Mouse (Mus musculus) effector memory CD4-positive, alpha-beta T cell, adult 5 months (primary cell): ENCODE data around the gene BC029722. TPM values are rescaled to one million over a fixed set of nuclear protein-coding genes. Genes with fewer than 3 reads are reported as not detected.

ENCODE experiments used
- polyA plus RNA-seq: library from polyadenylated mRNA; unstranded; fragments of 100-300 nt; shearing (Covaris generic); gene quantifications from one replicate; pipeline ENCODE4 v1.2.1, GENCODE M21; 2017

BC029722 gene
- polyA plus RNA-seq: 40.6 TPM

DNA sequence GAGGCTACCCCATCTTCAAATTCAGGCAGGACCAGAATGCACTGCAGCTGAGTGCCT lies at the start of gene BC029722:
Gene BC029722 (minus strand): TSS at position 35 of the 57 bp plus-strand sequence.

GRCm38 (mm10) chr2:155834732-155835131 lies 15.5 kb upstream of the BC029722 start, which contains the start of gene Fam83c:
Gene Fam83c, minus strand, starts transcription at chr2:155834854.

GRCm38 (mm10) chr2:155826630-155827424 lies 7.6 kb upstream of the BC029722 start, which contains the start of gene Eif6:
Gene Eif6, minus strand, starts transcription at chr2:155826925.

DNA sequence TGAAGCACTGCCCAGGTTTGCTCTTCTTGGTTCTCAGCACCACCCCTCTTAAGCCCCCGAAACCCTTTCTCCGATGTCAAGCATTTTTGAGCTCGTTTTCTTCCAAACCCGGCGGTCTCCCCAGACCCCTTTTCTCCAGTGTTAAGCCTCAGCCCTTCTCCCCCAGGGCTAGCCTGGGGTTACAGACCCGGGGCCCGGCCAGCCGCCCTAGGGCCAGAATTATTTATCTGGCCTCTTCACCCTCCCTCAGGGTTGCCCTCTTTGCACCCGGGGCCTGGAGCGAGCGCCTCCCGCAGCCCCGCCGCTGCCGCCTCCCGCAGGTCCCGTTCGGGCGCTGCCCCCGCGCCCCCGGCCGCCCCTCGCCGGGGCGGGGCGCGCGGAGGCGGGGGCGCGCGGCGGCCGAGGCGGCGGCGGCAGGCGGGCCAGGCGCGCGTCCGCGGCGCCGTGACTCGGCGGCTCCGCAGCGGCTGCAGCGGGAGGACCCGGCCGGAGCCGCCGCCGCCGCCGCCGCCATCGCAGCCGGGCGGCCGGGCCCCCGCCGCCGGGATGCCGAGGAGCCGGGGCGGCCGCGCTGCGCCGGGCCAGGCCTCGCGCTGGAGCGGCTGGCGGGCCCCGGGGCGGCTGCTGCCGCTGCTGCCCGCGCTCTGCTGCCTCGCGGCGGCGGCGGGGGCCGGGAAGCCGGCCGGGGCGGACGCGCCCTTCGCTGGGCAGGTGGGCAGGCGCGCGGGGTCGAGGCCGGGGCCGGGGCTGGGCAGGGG lies 44.1 kb downstream of the BC029722 start, which contains the start of gene Mmp24:
Gene Mmp24 (plus strand): TSS at position 416 of the 758 bp plus-strand sequence.

Other genes with a start within 250 kb of the BC029722 start
- gene Gss, start 226.6 kb downstream of the BC029722 start, polyA plus RNA-seq: 16.2 TPM
- not detected for gene Myh7b, start 208.2 kb downstream of the BC029722 start, polyA plus RNA-seq
- gene Trpc4ap, start 127.0 kb downstream of the BC029722 start, polyA plus RNA-seq: 149 TPM
- 46.7 TPM for gene Edem2, start 90.0 kb downstream of the BC029722 start, polyA plus RNA-seq
- not detected for gene Gm17581, start 83.6 kb downstream of the BC029722 start, polyA plus RNA-seq
- not detected for gene Procr, start 68.3 kb downstream of the BC029722 start, polyA plus RNA-seq
- gene Mmp24, start 44.1 kb downstream of the BC029722 start, polyA plus RNA-seq: 0.12 TPM
- gene Eif6, start 7.5 kb upstream of the BC029722 start, polyA plus RNA-seq: 159 TPM
- not detected for gene Fam83c, start 15.4 kb upstream of the BC029722 start, polyA plus RNA-seq
- gene Uqcc1, start 110.9 kb upstream of the BC029722 start, polyA plus RNA-seq: 31.1 TPM
- gene Gm15557, start 121.3 kb upstream of the BC029722 start, polyA plus RNA-seq: not detected
- not detected for gene Gdf5, start 125.9 kb upstream of the BC029722 start, polyA plus RNA-seq
- gene Cep250, start 137.0 kb upstream of the BC029722 start, polyA plus RNA-seq: 21.9 TPM
- gene 6430550D23Rik, start 188.6 kb upstream of the BC029722 start, polyA plus RNA-seq: 1.2 TPM
- gene Ergic3, start 188.6 kb upstream of the BC029722 start, polyA plus RNA-seq: 105 TPM
- gene Fer1l4, start 233.5 kb upstream of the BC029722 start, polyA plus RNA-seq: not detected
- 4.3 TPM for gene Spag4, start 245.7 kb upstream of the BC029722 start, polyA plus RNA-seq